Comparison of ENCODE assay signal across 9 mouse cellular contexts in genomic region chr11:57548618-57549550, GRCm38 (mm10). TPM values are rescaled to one million over a fixed set of nuclear protein-coding genes. Genes with fewer than 3 reads are reported as not detected.
A peak's percentile ranks its signal among the peaks of the same experiment; 100 is the strongest.
DNase-seq lines count a peak whose midpoint lies in the region; ATAC-seq and TF ChIP-seq lines count a peak whose summit lies in the region.
"Had no signal": no experiment of that assay in that cellular context is flagged by ENCODE, and none has a peak within 500 bp of the region (broad histone marks: within the 10 kb centered on the region; RNA-seq: fewer than 3 reads in every experiment).

No protein-coding gene starts in this region.

- no peaks in the 10 kb centered on the region for H3K27me3 ChIP-seq in ES-Bruce4 (ENCODE audit: control insufficient read depth, insufficient read depth, low read length, poor library complexity, severe bottlenecking)
- no peaks in the 10 kb centered on the region; the same call in 1 of the 2 replicates for H3K27me3 ChIP-seq in forebrain, embryonic 16.5 days (replicated peaks; ENCODE audit: control insufficient read depth, insufficient read depth, low read length)

- peaks cover 11% of the 10 kb centered on the region for H3K9me3 ChIP-seq in ES-Bruce4 (replicated peaks; ENCODE audit: control insufficient read depth, insufficient read depth, low read length, poor library complexity, severe bottlenecking)
- H3K9me3 ChIP-seq in forebrain, embryonic 16.5 days (ENCODE audit: control insufficient read depth, low read length) = no peaks in the 10 kb centered on the region
- H3K9me3 ChIP-seq: liver, embryonic 15.5 days had no signal

- no peak for TF ChIP-seq EP300 in ES-Bruce4 (IDR thresholded peaks at IDR 0.05; ENCODE audit: insufficient read depth, low read depth, low read length)

- no peak overlapping the region for H3K9ac ChIP-seq in ES-Bruce4 (ENCODE audit: low read depth, poor library complexity, severe bottlenecking)
- no peak overlapping the region for H3K9ac ChIP-seq in forebrain, embryonic 16.5 days (replicated peaks; ENCODE audit: low read depth, low read length)
- H3K9ac ChIP-seq: liver, embryonic 15.5 days had no signal

- DNase-seq in cerebellum, adult 11-12 months = peak; percentile 31
- DNase-seq in heart, postnatal 36 days = peak; percentile 81 to 91
- peak; percentile 64 to 90 for DNase-seq in layer of hippocampus, adult 18-20 months (ENCODE audit: low spot score in 2 of 2)
- peak; percentile 83 for DNase-seq in lung, adult 2 months
- DNase-seq in thymus, adult 18-20 months = peak; percentile 33 to 38

- H3K4me3 ChIP-seq in ES-Bruce4 (ENCODE audit: low read depth, low read length) = no peak overlapping the region
- H3K4me3 ChIP-seq in forebrain, embryonic 16.5 days (replicated peaks; ENCODE audit: low read length) = no peak overlapping the region
- H3K4me3 ChIP-seq in lung, adult 2 months (replicated peaks; ENCODE audit: extremely low read depth, low read depth, low read length) = no peak overlapping the region
- 0 out of 2 replicates have a peak overlapping the region, but pooled peaks have one; percentile 7 for H3K4me3 ChIP-seq in olfactory bulb, adult 2 months (ENCODE audit: insufficient read depth, low read depth, low read length)
- H3K4me3 ChIP-seq: liver, embryonic 15.5 days had no signal

- no peaks in the 10 kb centered on the region for H3K36me3 ChIP-seq in ES-Bruce4 (ENCODE audit: control insufficient read depth, insufficient read depth, low read length, poor library complexity, severe bottlenecking)
- no peaks in the 10 kb centered on the region for H3K36me3 ChIP-seq in forebrain, embryonic 16.5 days (ENCODE audit: control insufficient read depth, insufficient read depth)
- H3K36me3 ChIP-seq: liver, embryonic 15.5 days had no signal

- peak; percentile 77 for ATAC-seq in forebrain, embryonic 16.5 days

- 24% methylated on average over 18 of the region's 18 CpGs for WGBS in forebrain, embryonic 16.5 days
- WGBS in lung, adult 2 months = 39% methylated on average over 18 of the region's 18 CpGs
- 31% methylated on average over 18 of the region's 18 CpGs for WGBS in olfactory bulb, adult 2 months

- H3K27ac ChIP-seq in ES-Bruce4 (ENCODE audit: insufficient read depth, low read length) = no peak overlapping the region
- H3K27ac ChIP-seq in forebrain, embryonic 16.5 days (ENCODE audit: low read length) = no peak overlapping the region
- no peak overlapping the region for H3K27ac ChIP-seq in olfactory bulb, adult 2 months (ENCODE audit: insufficient read depth, low read depth, low read length)
- H3K27ac ChIP-seq: liver, embryonic 15.5 days had no signal

- H3K4me2 ChIP-seq in forebrain, embryonic 16.5 days (ENCODE audit: low read length) = peak overlapping the region; percentile 38
- H3K4me2 ChIP-seq: liver, embryonic 15.5 days had no signal

- peak; percentile 90 for TF ChIP-seq CTCF in ES-Bruce4 (IDR thresholded peaks at IDR 0.05; ENCODE audit: low read depth, low read length)
- peak; percentile 95 for TF ChIP-seq CTCF in lung, adult 2 months (IDR thresholded peaks at IDR 0.05; ENCODE audit: insufficient read depth, low read length)
- TF ChIP-seq CTCF in olfactory bulb, adult 2 months (IDR thresholded peaks at IDR 0.05; ENCODE audit: insufficient read depth, low read depth, low read length) = peak; percentile 63

- TF ChIP-seq POLR2A in ES-Bruce4 (IDR thresholded peaks at IDR 0.05; ENCODE audit: insufficient read depth, low read length) = no peak
- TF ChIP-seq POLR2A in lung, adult 2 months (IDR thresholded peaks at IDR 0.05; ENCODE audit: borderline replicate concordance, extremely low read depth, low read depth, low read length) = no peak
- no peak for TF ChIP-seq POLR2A in olfactory bulb, adult 2 months (IDR thresholded peaks at IDR 0.05; ENCODE audit: insufficient read depth, low read depth, low read length)

- peaks cover 12% of the 10 kb centered on the region for H3K4me1 ChIP-seq in ES-Bruce4 (ENCODE audit: control insufficient read depth, insufficient read depth, low read length)
- H3K4me1 ChIP-seq in forebrain, embryonic 16.5 days (replicated peaks; ENCODE audit: control insufficient read depth, insufficient read depth, low read length) = peaks cover 16% of the 10 kb centered on the region
- no peaks in the 10 kb centered on the region for H3K4me1 ChIP-seq in lung, adult 2 months (ENCODE audit: control insufficient read depth, insufficient read depth, low read length)
- peaks cover 5% of the 10 kb centered on the region for H3K4me1 ChIP-seq in olfactory bulb, adult 2 months (ENCODE audit: control insufficient read depth, insufficient read depth, low read length)
- H3K4me1 ChIP-seq: liver, embryonic 15.5 days had no signal

- intact Hi-C loops in heart, postnatal 36 days (cut with DNase I) = loop anchor here (1.0 to 5.0 kb wide), 4 partner anchors 70 to 386 kb away; no protein-coding TSS in a partner anchor

RNA-seq across cellular contexts. Expression of gene Mfap3, which starts 30.4 kb away (rescaled TPM):
- 63.0 and 73.5 TPM in 2 replicates for polyA plus RNA-seq in ES-Bruce4 (2011; ENCODE audit: insufficient read depth, insufficient read length, low read depth, missing spikeins)
- polyA plus RNA-seq in forebrain, embryonic 16.5 days (2015; fragmentation: Nextera tagmentation; extraction: Ambion mirVana) = 63.8 and 72.7 TPM in 2 replicates
- total RNA-seq in heart, postnatal 36 days (2021) = 10 to 100 TPM; 13.3 to 16.2 TPM
- 10 to 100 TPM; 29.0 to 30.9 TPM for total RNA-seq in layer of hippocampus, adult 18-20 months (2021)
- polyA plus RNA-seq in lung, adult 2 months (2012; rRNA removed) = 10.3 and 11.0 TPM in 2 replicates
- not detected in 2 replicates for polyA plus RNA-seq in olfactory bulb, adult 2 months (2012; ENCODE audit: insufficient read depth, insufficient read length, low replicate concordance, missing spikeins)

RNA-seq across cellular contexts. Expression of gene Fam114a2, which starts 30.5 kb away (rescaled TPM):
- 84.7 and 95.2 TPM in 2 replicates for polyA plus RNA-seq in ES-Bruce4 (2011; ENCODE audit: insufficient read depth, insufficient read length, low read depth, missing spikeins)
- polyA plus RNA-seq in forebrain, embryonic 16.5 days (2015; fragmentation: Nextera tagmentation; extraction: Ambion mirVana) = 111 TPM in 2 replicates
- total RNA-seq in heart, postnatal 36 days (2021) = 10 to 100 TPM; 44.6 to 45.6 TPM
- 10 to 100 TPM; 36.5 to 40.3 TPM for total RNA-seq in layer of hippocampus, adult 18-20 months (2021)
- polyA plus RNA-seq in lung, adult 2 months (2012; rRNA removed) = 20.2 and 30.6 TPM in 2 replicates
- polyA plus RNA-seq in olfactory bulb, adult 2 months (2012; ENCODE audit: insufficient read depth, insufficient read length, low replicate concordance, missing spikeins) = not detected in 2 replicates

Comparison
In these comparisons a context has a peak if more than half of its experiments do, and no peak if none do; other contexts are left out.
1. DNase-seq: peak in every context shown above with its lines; median percentile 86 in heart, postnatal 36 days; 83 in lung, adult 2 months; 77 in layer of hippocampus, adult 18-20 months; 36 in thymus, adult 18-20 months; 31 in cerebellum, adult 11-12 months.